Mouse (Mus musculus) megakaryocyte-erythroid progenitor cell, adult 5 weeks (primary cell): ENCODE measurements around the gene Cyp2c29. TPM values are rescaled to one million over a fixed set of nuclear protein-coding genes. Genes with fewer than 3 reads are reported as not detected.

Experiments used
- polyA plus RNA-seq: library from polyadenylated mRNA; stranded (reverse); fragments of >175 nt; gene quantifications from 2 replicates; pipeline ENCODE4 v1.2.3, GENCODE M21; 2012

Gene Cyp2c29
- not detected in 2 replicates for polyA plus RNA-seq

DNA sequence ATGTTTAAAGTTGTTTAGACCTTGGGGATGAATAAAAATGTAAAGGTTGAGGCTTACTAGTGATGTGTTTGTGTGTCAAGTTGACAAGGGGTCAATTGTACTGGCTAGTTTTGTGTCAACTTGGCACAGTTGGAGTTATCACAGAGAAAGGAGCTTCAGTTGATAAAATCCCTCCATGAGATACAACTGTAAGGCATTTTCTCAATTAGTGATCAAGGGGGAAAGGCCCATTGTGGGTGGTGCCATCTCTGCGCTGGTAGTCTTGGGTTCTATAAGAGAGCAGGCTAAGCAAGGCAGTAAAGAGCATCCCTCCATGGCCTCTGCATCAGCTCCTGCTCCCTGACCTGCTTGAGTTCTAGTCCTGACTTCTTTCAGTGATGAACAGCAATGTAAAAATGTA lies at the start of gene Cyp2c29:
Cyp2c29 (plus strand) TSS at position 301 of the 400 bp plus-strand sequence.

Other genes with a start within 250 kb of the Cyp2c29 start
- gene Cyp2c65, start 208.4 kb upstream of the Cyp2c29 start, polyA plus RNA-seq, result 0.05 TPM in 1 of 2 replicates, not detected in the other
- not detected in 2 replicates for gene Cyp2c66, start 155.5 kb upstream of the Cyp2c29 start, polyA plus RNA-seq
- not detected in 2 replicates for gene Cyp2c38, start 193.7 kb downstream of the Cyp2c29 start, polyA plus RNA-seq
- gene Cyp2c39, start 241.5 kb downstream of the Cyp2c29 start, polyA plus RNA-seq, result not detected in 2 replicates